Mouse (Mus musculus): Measurements from ENCODE around the gene Clca4a. TPM values are rescaled to one million over a fixed set of nuclear protein-coding genes. Genes with fewer than 3 reads are reported as not detected.

Clca4a gene
- not detected in 2 replicates for polyA plus RNA-seq (2012; rRNA removed)
- not detected in 2 replicates for polyA plus RNA-seq (2014; fragmentation: Nextera tagmentation; extraction: Ambion mirVana)

DNA sequence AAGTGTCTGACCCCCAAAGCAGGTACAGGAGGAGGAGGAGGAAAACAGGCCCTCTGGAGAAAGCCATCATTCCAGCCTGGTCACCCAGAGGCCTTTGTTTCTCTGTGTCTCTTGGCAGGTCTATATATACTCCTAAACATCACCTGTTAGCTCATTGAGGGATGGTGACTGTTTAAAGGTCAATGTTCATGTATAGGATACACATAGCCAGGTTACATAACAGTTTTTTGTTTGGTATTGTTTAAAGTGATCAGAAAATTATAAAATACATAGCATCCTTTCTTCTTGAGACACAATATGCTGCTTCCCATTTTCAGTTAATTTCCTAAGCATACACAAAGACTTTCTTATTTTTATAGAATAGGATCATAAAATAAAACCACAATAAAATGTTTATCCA is at the start of gene Clca4a:
TSS of gene Clca4a (minus strand) at position 101 of the 400 bp plus-strand sequence.
- Histone ChIP-seq H3K27ac (replicated peaks; ENCODE audit: low read depth, low read length) (no peak within 1 kb of the TSS), H3K4me2 (replicated peaks; ENCODE audit: low read depth, low read length, severe bottlenecking) (no peak within 1 kb of the TSS), H3K27me3 (ENCODE audit: control insufficient read depth, insufficient read depth, low read length) (no peaks in the 10 kb centered on the region), H3K9ac (ENCODE audit: low read depth, low read length, severe bottlenecking) (no peak within 1 kb of the TSS), H3K4me3 (replicated peaks; ENCODE audit: low read length) (no peak within 1 kb of the TSS), H3K36me3 (ENCODE audit: control insufficient read depth, insufficient read depth, low read length) (no peaks in the 10 kb centered on the region), H3K9me3 (ENCODE audit: control insufficient read depth, low read length) (no peaks in the 10 kb centered on the region), H3K4me1 (ENCODE audit: control insufficient read depth, insufficient read depth, low read length) (no peaks in the 10 kb centered on the region)
- no peak for TF ChIP-seq POLR2A (IDR thresholded peaks at IDR 0.05; ENCODE audit: borderline replicate concordance, extremely low read depth, insufficient read depth, insufficient read length)
- no peak for ATAC-seq (ENCODE audit: low FRiP score, low read depth)
- DNase-seq (ENCODE audit: low spot score): no peak

DNA sequence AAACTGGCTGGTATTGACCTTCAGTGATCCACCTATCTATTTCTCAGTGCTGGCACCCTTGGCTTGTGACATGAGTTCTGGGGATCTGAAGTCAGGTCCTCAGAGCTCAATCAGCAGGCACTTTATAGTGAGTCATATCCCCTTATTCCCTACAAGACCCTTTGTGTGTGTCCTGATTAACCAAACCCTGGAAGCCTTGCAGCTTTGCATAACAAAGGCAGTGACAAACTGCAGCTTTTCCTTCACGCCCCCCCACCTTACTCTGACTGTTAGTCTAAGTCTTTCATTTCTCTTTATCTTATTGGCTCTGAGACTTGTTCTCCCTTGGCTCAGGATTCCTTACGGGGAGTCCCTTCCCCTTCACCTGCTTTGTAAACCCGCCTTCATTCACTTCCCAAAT is 43.0 kb upstream of the Clca4a start:
- H3K4me2 ChIP-seq (replicated peaks; ENCODE audit: low read depth, low read length, severe bottlenecking): no peak overlapping the region
- no peaks in the 10 kb centered on the region for H3K27me3 ChIP-seq (ENCODE audit: control insufficient read depth, insufficient read depth, low read length)
- H3K4me3 ChIP-seq (replicated peaks; ENCODE audit: low read length): no peak overlapping the region
- H3K4me1 ChIP-seq (ENCODE audit: control insufficient read depth, insufficient read depth, low read length): no peaks in the 10 kb centered on the region
- no peak overlapping the region for H3K9ac ChIP-seq (ENCODE audit: low read depth, low read length, severe bottlenecking)
- ATAC-seq (ENCODE audit: low FRiP score, low read depth) (no peak), DNase-seq (ENCODE audit: low spot score) (no peak)
- no peaks in the 10 kb centered on the region for H3K9me3 ChIP-seq (ENCODE audit: control insufficient read depth, low read length)
- no peaks in the 10 kb centered on the region for H3K36me3 ChIP-seq (ENCODE audit: control insufficient read depth, insufficient read depth, low read length)
- 76% methylated on average over 3 of the region's 3 CpGs for WGBS
- no peak overlapping the region for H3K27ac ChIP-seq (replicated peaks; ENCODE audit: low read depth, low read length)
- TF ChIP-seq POLR2A (IDR thresholded peaks at IDR 0.05; ENCODE audit: borderline replicate concordance, extremely low read depth, insufficient read depth, insufficient read length): no peak

DNA sequence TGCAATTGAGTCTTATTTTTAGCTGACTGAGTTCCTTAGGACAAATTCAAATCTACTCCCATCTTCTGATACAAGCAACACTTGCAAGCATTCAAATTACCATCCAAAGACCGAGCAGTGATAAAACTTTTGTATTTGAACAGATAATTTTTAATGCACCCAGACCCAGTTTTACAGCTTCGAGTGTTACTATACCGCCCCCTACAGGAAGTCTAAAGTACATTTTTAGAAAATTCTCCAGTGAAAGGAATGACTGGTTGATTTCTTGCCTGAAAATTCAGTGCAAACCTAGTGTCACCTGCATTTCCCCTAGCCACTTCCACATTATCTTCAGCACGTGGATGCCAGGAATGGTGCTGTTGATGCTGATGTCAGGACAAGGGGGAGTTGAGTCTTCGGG is 29.6 kb upstream of the Clca4a start:
- H3K9ac ChIP-seq (ENCODE audit: low read depth, low read length, severe bottlenecking): no peak overlapping the region
- H3K4me1 ChIP-seq (ENCODE audit: control insufficient read depth, insufficient read depth, low read length): no peaks in the 10 kb centered on the region
- DNase-seq (ENCODE audit: low spot score): peak; percentile 6
- H3K27ac ChIP-seq (replicated peaks; ENCODE audit: low read depth, low read length): no peak overlapping the region
- ATAC-seq (ENCODE audit: low FRiP score, low read depth): no peak
- WGBS: 34% methylated on average over 5 of the region's 5 CpGs
- no peaks in the 10 kb centered on the region for H3K27me3 ChIP-seq (ENCODE audit: control insufficient read depth, insufficient read depth, low read length)
- no peak overlapping the region for H3K4me2 ChIP-seq (replicated peaks; ENCODE audit: low read depth, low read length, severe bottlenecking)
- H3K4me3 ChIP-seq (replicated peaks; ENCODE audit: low read length): no peak overlapping the region
- no peaks in the 10 kb centered on the region for H3K9me3 ChIP-seq (ENCODE audit: control insufficient read depth, low read length)
- TF ChIP-seq POLR2A (IDR thresholded peaks at IDR 0.05; ENCODE audit: borderline replicate concordance, extremely low read depth, insufficient read depth, insufficient read length): no peak
- H3K36me3 ChIP-seq (ENCODE audit: control insufficient read depth, insufficient read depth, low read length): no peaks in the 10 kb centered on the region

GRCm38 (mm10) chr3:145000912-145001311 is 26.1 kb upstream of the Clca4a start:
- H3K36me3 ChIP-seq (ENCODE audit: control insufficient read depth, insufficient read depth, low read length): no peaks in the 10 kb centered on the region
- H3K4me1 ChIP-seq (ENCODE audit: control insufficient read depth, insufficient read depth, low read length): no peaks in the 10 kb centered on the region
- no peak for TF ChIP-seq POLR2A (IDR thresholded peaks at IDR 0.05; ENCODE audit: borderline replicate concordance, extremely low read depth, insufficient read depth, insufficient read length)
- ATAC-seq (ENCODE audit: low FRiP score, low read depth): no peak
- WGBS: 52% methylated on average over 1 of the region's 1 CpGs
- no peak overlapping the region for H3K9ac ChIP-seq (ENCODE audit: low read depth, low read length, severe bottlenecking)
- DNase-seq (ENCODE audit: low spot score): no peak
- no peaks in the 10 kb centered on the region for H3K27me3 ChIP-seq (ENCODE audit: control insufficient read depth, insufficient read depth, low read length)
- no peak overlapping the region for H3K4me2 ChIP-seq (replicated peaks; ENCODE audit: low read depth, low read length, severe bottlenecking)
- H3K4me3 ChIP-seq (replicated peaks; ENCODE audit: low read length): no peak overlapping the region
- H3K27ac ChIP-seq (replicated peaks; ENCODE audit: low read depth, low read length): no peak overlapping the region
- H3K9me3 ChIP-seq (ENCODE audit: control insufficient read depth, low read length): no peaks in the 10 kb centered on the region

GRCm38 (mm10) chr3:144993055-144993454 is 18.2 kb upstream of the Clca4a start:
- Histone ChIP-seq H3K9ac (ENCODE audit: low read depth, low read length, severe bottlenecking) (no peak overlapping the region), H3K4me2 (replicated peaks; ENCODE audit: low read depth, low read length, severe bottlenecking) (no peak overlapping the region), H3K9me3 (ENCODE audit: control insufficient read depth, low read length) (no peaks in the 10 kb centered on the region), H3K27ac (replicated peaks; ENCODE audit: low read depth, low read length) (no peak overlapping the region), H3K36me3 (ENCODE audit: control insufficient read depth, insufficient read depth, low read length) (no peaks in the 10 kb centered on the region), H3K4me1 (ENCODE audit: control insufficient read depth, insufficient read depth, low read length) (no peaks in the 10 kb centered on the region), H3K27me3 (ENCODE audit: control insufficient read depth, insufficient read depth, low read length) (no peaks in the 10 kb centered on the region), H3K4me3 (replicated peaks; ENCODE audit: low read length) (no peak overlapping the region)
- no peak for TF ChIP-seq POLR2A (IDR thresholded peaks at IDR 0.05; ENCODE audit: borderline replicate concordance, extremely low read depth, insufficient read depth, insufficient read length)
- ATAC-seq (ENCODE audit: low FRiP score, low read depth): no peak
- 76% methylated on average over 5 of the region's 5 CpGs for WGBS
- no peak for DNase-seq (ENCODE audit: low spot score)

- H3K36me3 ChIP-seq (ENCODE audit: control insufficient read depth, insufficient read depth, low read length): no peaks in the 10 kb centered on the region
These were observed 17.8 kb upstream of the Clca4a start for GRCm38 (mm10) chr3:144992618-144993017.

More at GRCm38 (mm10) chr3:144992618-144993017, 17.8 kb upstream of the Clca4a start:
- no peak for ATAC-seq (ENCODE audit: low FRiP score, low read depth)
- DNase-seq (ENCODE audit: low spot score): no peak
- no peaks in the 10 kb centered on the region for H3K9me3 ChIP-seq (ENCODE audit: control insufficient read depth, low read length)
- no peak overlapping the region for H3K9ac ChIP-seq (ENCODE audit: low read depth, low read length, severe bottlenecking)
- H3K4me3 ChIP-seq (replicated peaks; ENCODE audit: low read length): no peak overlapping the region
- TF ChIP-seq POLR2A (IDR thresholded peaks at IDR 0.05; ENCODE audit: borderline replicate concordance, extremely low read depth, insufficient read depth, insufficient read length): no peak
- H3K27me3 ChIP-seq (ENCODE audit: control insufficient read depth, insufficient read depth, low read length): no peaks in the 10 kb centered on the region
- no peak overlapping the region for H3K27ac ChIP-seq (replicated peaks; ENCODE audit: low read depth, low read length)
- no peaks in the 10 kb centered on the region for H3K4me1 ChIP-seq (ENCODE audit: control insufficient read depth, insufficient read depth, low read length)
- no peak overlapping the region for H3K4me2 ChIP-seq (replicated peaks; ENCODE audit: low read depth, low read length, severe bottlenecking)
